Mouse (Mus musculus) ES-E14 (cell line): ENCODE measurements at regions not wholly inside any gene's neighbourhood (a gene's known extent, or its start where the extent isn't known, plus 50 kb on each side); places are given as distances from the start of the nearest gene placed in this dataset.

Experiments
- DNase-seq: peaks from one replicate; pipeline ENCODE4 v3.0.0-alpha.2; 2013; ENCODE audit warnings: low read depth, low spot score
- H3K27ac ChIP-seq: 2 replicates; pipeline ENCODE4 v1.5.1; 2012; ENCODE audit warnings: low read depth, mild to moderate bottlenecking, low read length, moderate library complexity, mixed read lengths; ENCODE audit not compliant: poor library complexity, insufficient read depth, severe bottlenecking
- H3K36me3 ChIP-seq: 2 replicates; pipeline ENCODE4 v1.6.1; 2012; ENCODE audit warnings: mild to moderate bottlenecking, low read length, moderate library complexity, mixed read lengths; ENCODE audit not compliant: control insufficient read depth, poor library complexity, insufficient read depth, severe bottlenecking
- H3K4me1 ChIP-seq, 2 experiments: fragments of 150-350 bp in 1 of 2; sonication (generic) in 1 of 2; 2 replicates each; pipeline ENCODE4 v1.6.1; 2012; ENCODE audit warnings: low read length in 2 of 2, mild to moderate bottlenecking in 1 of 2, mixed read lengths in 1 of 2; ENCODE audit not compliant: control insufficient read depth in 2 of 2, insufficient read depth in 2 of 2, poor library complexity in 1 of 2
- H3K4me3 ChIP-seq, 2 experiments: fragments of 150-350 bp in 1 of 2; sonication (generic) in 1 of 2; 2 replicates each; pipeline ENCODE4 v1.5.1; 2012; ENCODE audit warnings: low read length in 2 of 2, low read depth in 1 of 2, mild to moderate bottlenecking in 1 of 2, mixed read lengths in 1 of 2; ENCODE audit not compliant: insufficient read depth in 1 of 2, poor library complexity in 1 of 2, severe bottlenecking in 1 of 2
- H3K9ac ChIP-seq: 2 replicates; pipeline ENCODE4 v1.6.1; 2012; ENCODE audit warnings: low read depth, mild to moderate bottlenecking, low read length, mixed read lengths; ENCODE audit not compliant: poor library complexity, insufficient read depth, severe bottlenecking
- H3K9me3 ChIP-seq: fragments of 150-350 bp; sonication (generic); 2 replicates; pipeline ENCODE4 v1.6.1; 2012; ENCODE audit warnings: low read depth, mild to moderate bottlenecking, low read length; ENCODE audit not compliant: control insufficient read depth, insufficient read depth
- CHD2 ChIP-seq: IDR thresholded peaks from 2 replicates; pipeline ENCODE4 v1.6.1; 2014; ENCODE audit warnings: mild to moderate bottlenecking, low read depth, low read length, inconsistent platforms
- HCFC1 ChIP-seq: IDR thresholded peaks from 2 replicates; pipeline ENCODE4 v1.6.1; 2012; ENCODE audit warnings: low read length, inconsistent platforms, borderline replicate concordance; ENCODE audit not compliant: insufficient read depth
- MAFK ChIP-seq: IDR thresholded peaks from 2 replicates; pipeline ENCODE4 v1.6.1; 2014; ENCODE audit warnings: mild to moderate bottlenecking, low read depth, low read length, inconsistent platforms; ENCODE audit not compliant: insufficient read depth
- ZC3H11A ChIP-seq: IDR thresholded peaks from 2 replicates; pipeline ENCODE4 v1.6.1; 2012; ENCODE audit warnings: low read depth, mild to moderate bottlenecking, inconsistent platforms, low read length, borderline replicate concordance
- ZNF384 ChIP-seq: IDR thresholded peaks from 2 replicates; pipeline ENCODE4 v1.6.1; 2012; ENCODE audit warnings: low read depth, low read length, inconsistent platforms
- in situ Hi-C, 2 experiments: fragments of 600-800 bp; cut with MboI; formaldehyde crosslinking; loops; one replicate each; pipeline ENCODE4 v1.15.1; 2025; ENCODE audit warnings: low sequenced_read_pairs in 2 of 2, inconsistent platforms in 1 of 2; ENCODE audit not compliant: unreplicated experiment in 2 of 2

- Histone ChIP-seq H3K9ac (no peak overlapping the region), H3K36me3 (no peaks in the 10 kb centered on the region), H3K27ac (no peak overlapping the region), H3K4me3 (no peak overlapping the region), H3K4me1 (no peaks in the 10 kb centered on the region), H3K9me3 (no peaks in the 10 kb centered on the region)
- DNase-seq: no peak
- in situ Hi-C loops: no loop called here
- no peak for TF ChIP-seq MAFK
- TF ChIP-seq ZNF384: no peak
Measured at GRCm38 (mm10) chr8:88857216-88857615, 160.4 kb downstream of the Cyld start.

GRCm38 (mm10) chr8:88853200-88853599 is 156.4 kb downstream of the Cyld start:
- TF ChIP-seq ZNF384 (no peak), CHD2 (no peak), ZC3H11A (no peak), HCFC1 (no peak), MAFK (no peak)
- DNase-seq: no peak
- Histone ChIP-seq H3K9me3 (no peaks in the 10 kb centered on the region), H3K36me3 (no peaks in the 10 kb centered on the region), H3K27ac (no peak overlapping the region), H3K4me1 (no peaks in the 10 kb centered on the region), H3K9ac (no peak overlapping the region), H3K4me3 (no peak overlapping the region)
- in situ Hi-C loops: no loop called here

GRCm38 (mm10) chr8:88845916-88846315 is 149.1 kb downstream of the Cyld start:
- no peak overlapping the region for H3K9ac ChIP-seq
- H3K4me3 ChIP-seq: no peak overlapping the region
- in situ Hi-C loops: no loop called here
- H3K4me1 ChIP-seq: no peaks in the 10 kb centered on the region
- DNase-seq: no peak
- H3K27ac ChIP-seq: no peak overlapping the region
- TF ChIP-seq ZC3H11A (no peak), ZNF384 (no peak), MAFK (no peak)
- H3K36me3 ChIP-seq: no peaks in the 10 kb centered on the region
- H3K9me3 ChIP-seq: no peaks in the 10 kb centered on the region

- DNase-seq: no peak
- H3K27ac ChIP-seq: no peak overlapping the region
- H3K36me3 ChIP-seq: no peaks in the 10 kb centered on the region
- in situ Hi-C loops: no loop called here
- no peak overlapping the region for H3K9ac ChIP-seq
- no peak for TF ChIP-seq ZC3H11A
- no peak for TF ChIP-seq HCFC1
- no peak for TF ChIP-seq MAFK
- TF ChIP-seq ZNF384: no peak
- TF ChIP-seq CHD2: no peak
- H3K9me3 ChIP-seq: no peaks in the 10 kb centered on the region
- H3K4me3 ChIP-seq: no peak overlapping the region
- H3K4me1 ChIP-seq: peaks cover 0 to 2% of the 10 kb centered on the region in 2 experiments; a peak in 1 of 4 replicates
Measured at GRCm38 (mm10) chr8:88844370-88844769, 147.5 kb downstream of the Cyld start.

- H3K9ac ChIP-seq: no peak overlapping the region
- H3K4me1 ChIP-seq: peaks cover 0 to 2% of the 10 kb centered on the region in 2 experiments; a peak in 1 of 4 replicates
- TF ChIP-seq HCFC1 (no peak), ZNF384 (no peak), ZC3H11A (no peak), MAFK (no peak)
- DNase-seq: no peak
- H3K4me3 ChIP-seq: no peak overlapping the region
- no peaks in the 10 kb centered on the region for H3K36me3 ChIP-seq
- no peaks in the 10 kb centered on the region for H3K9me3 ChIP-seq
- H3K27ac ChIP-seq: no peak overlapping the region
- in situ Hi-C loops: no loop called here
Measured at GRCm38 (mm10) chr8:88842451-88842850, 145.6 kb downstream of the Cyld start.
